Mouse (Mus musculus): ENCODE measurements around the gene Sfxn4. TPM values are rescaled to one million over a fixed set of nuclear protein-coding genes. Genes with fewer than 3 reads are reported as not detected.
A peak's percentile ranks its signal among the peaks of the same experiment; 100 is the strongest.
"Not testable (repeated sequence)": the region's sequence is repeated elsewhere in the genome, so short reads cannot be mapped to it uniquely, and the experiment has no call there.

The Sfxn4 gene
- polyA plus RNA-seq, 1 experiment from 2014 or later: 16.0 TPM

DNA sequence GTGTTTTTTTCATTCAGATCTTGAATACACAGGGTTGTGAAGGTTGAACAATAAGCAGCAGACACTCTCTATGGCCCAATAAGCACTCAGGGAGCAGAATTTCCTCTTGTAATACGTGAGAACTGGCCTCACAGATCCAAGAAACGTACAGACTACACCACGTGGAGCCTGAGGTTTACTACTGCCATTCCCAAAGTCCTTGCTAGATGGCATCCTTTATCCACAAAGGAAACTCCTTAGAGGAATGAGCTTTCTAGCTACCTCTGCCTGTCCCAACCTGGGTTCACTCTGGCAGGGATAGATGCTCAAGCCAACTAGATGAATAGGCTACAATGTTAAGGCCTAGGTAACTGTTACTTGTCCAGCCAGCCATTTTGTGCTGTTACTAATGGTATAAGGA lies 21.9 kb upstream of the Sfxn4 start:
- no peaks in the 10 kb centered on the region for H3K9me3 ChIP-seq
- no peaks in the 10 kb centered on the region for H3K36me3 ChIP-seq
- 8% methylated on average over 3 of the region's 3 CpGs for WGBS
- no peaks in the 10 kb centered on the region for H3K4me1 ChIP-seq (replicated peaks)
- DNase-seq (ENCODE audit: low spot score): no peak
- H3K27me3 ChIP-seq (ENCODE audit: insufficient read depth, poor library complexity, severe bottlenecking): no peaks in the 10 kb centered on the region
- no peak overlapping the region for H3K4me3 ChIP-seq
- no peak overlapping the region for H3K27ac ChIP-seq

DNA sequence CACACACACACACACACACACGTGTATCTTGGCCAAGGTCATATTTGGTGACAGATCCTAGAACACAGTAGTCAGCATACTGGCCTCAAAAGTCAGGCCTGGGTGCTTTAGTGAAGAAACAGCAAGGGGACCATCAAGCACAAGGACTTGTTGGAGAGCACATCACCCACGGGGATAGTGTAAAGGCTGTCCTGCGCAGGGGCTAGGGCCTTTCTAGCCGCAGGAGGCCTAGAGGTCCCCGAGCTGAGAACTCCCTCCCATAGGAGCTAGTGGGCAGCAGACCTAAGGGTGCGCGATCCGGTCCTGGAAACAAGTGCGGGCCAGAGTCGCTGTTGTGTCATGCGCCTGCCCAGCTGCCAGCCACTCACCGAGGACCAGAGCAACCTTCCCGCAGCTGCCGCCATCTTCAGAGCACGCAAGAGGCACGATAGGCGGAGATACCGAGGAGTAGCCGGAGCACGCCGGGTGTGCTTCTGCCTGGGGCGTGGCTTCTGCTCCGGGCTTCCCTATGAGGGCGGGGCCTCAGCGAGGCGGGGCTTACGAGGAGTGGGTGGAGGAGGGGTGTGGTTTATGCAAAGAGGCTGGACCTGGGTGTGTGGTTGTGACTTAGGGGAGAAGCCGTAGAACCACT lies 12.9 kb upstream of the Sfxn4 start, which contains the start of gene Prdx3:
TSS of gene Prdx3 (minus strand) at position 493 of the 631 bp plus-strand sequence.
- Histone ChIP-seq H3K9me3 (no peaks in the 10 kb centered on the region), H3K4me1 (replicated peaks) (peaks cover 13% of the 10 kb centered on the region), H3K27me3 (ENCODE audit: insufficient read depth, poor library complexity, severe bottlenecking) (no peaks in the 10 kb centered on the region), H3K4me3 (peak within 1 kb of the TSS; percentile 81), H3K36me3 (peaks cover 22% of the 10 kb centered on the region), H3K27ac (peak within 1 kb of the TSS; percentile 91)
- WGBS: under 1% methylated on average over 28 of the region's 28 CpGs
- DNase-seq (ENCODE audit: low spot score): peak; percentile 96

DNA sequence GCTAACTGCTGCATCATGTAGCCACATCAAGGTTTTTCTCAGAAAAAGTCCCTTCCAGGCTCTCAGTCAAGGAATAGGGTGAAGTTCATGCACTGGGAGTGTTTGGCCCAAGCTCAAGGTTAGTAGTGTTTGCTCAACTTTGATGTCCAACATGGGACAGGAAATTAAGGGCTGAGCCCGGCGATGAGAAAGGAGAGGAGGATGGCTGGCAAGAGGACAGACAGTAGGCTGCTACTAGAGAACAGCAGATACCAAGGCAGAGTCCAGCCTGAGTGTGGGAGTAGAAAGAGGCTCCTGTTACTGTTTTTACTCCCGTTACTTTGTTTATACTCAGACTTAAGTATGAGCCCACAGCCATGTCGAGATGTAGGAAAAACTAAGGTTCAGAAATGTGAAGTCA lies 12.2 kb upstream of the Sfxn4 start:
- peak overlapping the region; percentile 81 for H3K4me3 ChIP-seq
- DNase-seq (ENCODE audit: low spot score): no peak
- WGBS: 39% methylated on average over 4 of the region's 4 CpGs
- H3K9me3 ChIP-seq: no peaks in the 10 kb centered on the region
- H3K27me3 ChIP-seq (ENCODE audit: insufficient read depth, poor library complexity, severe bottlenecking): no peaks in the 10 kb centered on the region
- H3K36me3 ChIP-seq: peaks cover 28% of the 10 kb centered on the region
- peak overlapping the region; percentile 91 for H3K27ac ChIP-seq
- peaks cover 13% of the 10 kb centered on the region for H3K4me1 ChIP-seq (replicated peaks)

DNA sequence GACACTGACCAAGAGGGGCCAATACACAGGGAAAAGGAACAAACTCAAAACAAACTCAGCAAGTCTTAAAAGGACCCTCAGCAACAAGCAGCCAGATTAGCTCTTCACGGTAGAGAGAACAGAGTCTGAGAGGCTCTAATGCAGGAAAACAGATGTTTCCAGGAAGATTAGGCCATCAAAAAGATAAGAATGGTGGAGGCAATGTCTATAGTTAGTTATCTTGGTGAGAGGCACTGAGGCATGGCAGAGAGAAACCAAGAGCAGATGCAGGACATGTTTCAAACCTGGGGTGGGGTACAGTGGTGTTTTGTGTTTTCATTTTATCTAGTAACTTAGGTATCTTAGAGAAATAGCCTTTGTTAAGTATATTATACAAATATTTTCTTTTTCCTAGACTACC lies 11.0 kb upstream of the Sfxn4 start:
- Histone ChIP-seq H3K4me3 (no peak overlapping the region), H3K9me3 (no peaks in the 10 kb centered on the region), H3K27ac (no peak overlapping the region), H3K36me3 (peaks cover 37% of the 10 kb centered on the region), H3K27me3 (ENCODE audit: insufficient read depth, poor library complexity, severe bottlenecking) (no peaks in the 10 kb centered on the region), H3K4me1 (replicated peaks) (peaks cover 13% of the 10 kb centered on the region)
- DNase-seq (ENCODE audit: low spot score): no peak
- 68% methylated on average over 1 of the region's 1 CpGs for WGBS

DNA sequence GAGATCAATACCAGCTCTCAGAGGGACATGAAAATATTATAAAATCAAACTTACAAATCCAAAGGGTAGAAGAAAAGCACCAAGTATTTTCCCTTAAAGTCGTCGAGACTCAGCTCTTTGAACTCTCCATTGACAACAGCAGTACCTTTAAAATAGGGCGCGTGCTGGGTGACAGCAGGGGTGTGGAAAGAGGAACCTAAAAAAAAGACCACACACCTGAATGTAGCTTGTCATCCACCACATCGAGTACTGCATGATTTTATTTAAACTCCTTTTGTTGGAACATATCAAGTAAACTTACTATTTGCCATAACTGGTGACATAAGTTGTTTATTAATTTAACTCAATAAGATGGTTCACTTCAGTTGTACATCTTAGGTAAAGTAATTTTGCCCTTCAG lies 10.1 kb upstream of the Sfxn4 start:
- Histone ChIP-seq H3K36me3 (peaks cover 46% of the 10 kb centered on the region), H3K27me3 (ENCODE audit: insufficient read depth, poor library complexity, severe bottlenecking) (no peaks in the 10 kb centered on the region), H3K27ac (no peak overlapping the region), H3K9me3 (no peaks in the 10 kb centered on the region), H3K4me1 (replicated peaks) (peaks cover 13% of the 10 kb centered on the region), H3K4me3 (no peak overlapping the region)
- 92% methylated on average over 5 of the region's 5 CpGs for WGBS
- DNase-seq (ENCODE audit: low spot score): no peak

GRCm38 (mm10) chr19:60870489-60870888 lies 9.2 kb upstream of the Sfxn4 start:
- H3K27me3 ChIP-seq (ENCODE audit: insufficient read depth, poor library complexity, severe bottlenecking): no peaks in the 10 kb centered on the region
- H3K27ac ChIP-seq: no peak overlapping the region
- H3K36me3 ChIP-seq: peaks cover 48% of the 10 kb centered on the region
- H3K4me3 ChIP-seq: no peak overlapping the region
- H3K9me3 ChIP-seq: no peaks in the 10 kb centered on the region
- H3K4me1 ChIP-seq (replicated peaks): peaks cover 13% of the 10 kb centered on the region
- WGBS: 83% methylated on average over 1 of the region's 1 CpGs
- DNase-seq (ENCODE audit: low spot score): no peak

DNA sequence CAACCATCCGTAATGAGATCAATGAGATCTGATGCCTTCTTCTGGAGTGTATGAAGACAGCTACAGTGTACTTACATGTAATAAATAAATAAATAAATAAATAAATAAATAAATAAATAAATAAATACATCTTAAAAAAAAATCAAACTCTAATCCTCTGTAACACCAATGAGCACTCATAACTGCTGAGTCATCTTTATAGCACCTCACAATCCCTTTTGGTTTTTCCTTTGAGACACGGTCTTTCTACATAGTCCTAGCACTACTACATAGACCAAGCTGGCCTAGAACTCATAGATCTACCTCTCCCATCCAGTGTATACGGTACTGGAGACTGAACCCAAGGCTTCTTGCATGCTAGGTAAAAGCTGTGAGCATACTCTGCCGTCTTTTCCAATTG lies 4.9 kb upstream of the Sfxn4 start:
- WGBS: 96% methylated on average over 4 of the region's 4 CpGs
- H3K27me3 ChIP-seq (ENCODE audit: insufficient read depth, poor library complexity, severe bottlenecking); H3K27ac ChIP-seq; H3K4me1 ChIP-seq (replicated peaks); H3K4me3 ChIP-seq; H3K9me3 ChIP-seq; DNase-seq (ENCODE audit: low spot score): not testable (repeated sequence)
- peaks cover 63% of the 10 kb centered on the region for H3K36me3 ChIP-seq

DNA sequence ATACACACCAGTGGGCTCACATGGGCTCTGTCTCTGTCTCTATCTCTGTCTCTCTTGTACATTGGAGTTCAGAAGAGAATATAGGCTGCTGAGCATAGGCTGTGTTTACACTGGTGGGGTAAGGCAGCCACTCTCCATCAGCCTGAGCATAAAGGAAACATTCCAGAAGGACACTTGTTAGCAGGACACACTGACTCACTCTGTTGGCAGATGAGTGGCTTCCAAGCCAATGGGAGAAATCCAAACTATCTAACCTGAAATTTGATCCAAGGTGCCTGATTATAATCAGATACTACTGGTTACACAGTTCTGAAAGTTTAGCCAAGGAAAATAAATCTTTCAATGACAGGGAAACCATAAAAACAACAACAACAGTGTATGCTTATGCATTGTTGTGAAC lies 15.5 kb downstream of the Sfxn4 start:
- DNase-seq (ENCODE audit: low spot score): no peak
- Histone ChIP-seq H3K4me3 (no peak overlapping the region), H3K27ac (no peak overlapping the region), H3K9me3 (no peaks in the 10 kb centered on the region), H3K4me1 (replicated peaks) (no peaks in the 10 kb centered on the region), H3K36me3 (peaks cover 41% of the 10 kb centered on the region), H3K27me3 (ENCODE audit: insufficient read depth, poor library complexity, severe bottlenecking) (no peaks in the 10 kb centered on the region)

DNA sequence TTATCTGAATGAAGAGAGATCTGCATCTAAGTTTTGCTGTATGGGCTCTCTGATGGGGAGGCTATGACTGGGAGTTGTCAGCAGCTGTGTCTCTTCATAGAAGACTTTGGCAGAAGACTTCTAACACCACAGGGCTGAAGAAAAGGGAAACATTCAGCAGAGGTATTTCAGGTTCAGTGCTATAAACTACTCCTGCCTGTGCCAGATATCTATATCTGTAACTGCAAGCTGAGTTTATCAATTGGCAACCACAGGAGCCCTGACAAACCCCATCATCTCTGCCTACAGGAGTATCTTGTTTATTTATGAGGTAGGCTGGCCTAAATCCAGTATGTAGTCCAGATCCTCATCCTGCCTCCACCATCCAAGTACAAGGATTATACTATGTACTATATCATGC lies 18.0 kb downstream of the Sfxn4 start:
- Histone ChIP-seq H3K4me3 (no peak overlapping the region), H3K27ac (no peak overlapping the region), H3K36me3 (peaks cover 50% of the 10 kb centered on the region), H3K9me3 (no peaks in the 10 kb centered on the region), H3K27me3 (ENCODE audit: insufficient read depth, poor library complexity, severe bottlenecking) (no peaks in the 10 kb centered on the region), H3K4me1 (replicated peaks) (no peaks in the 10 kb centered on the region)
- no peak for DNase-seq (ENCODE audit: low spot score)

DNA sequence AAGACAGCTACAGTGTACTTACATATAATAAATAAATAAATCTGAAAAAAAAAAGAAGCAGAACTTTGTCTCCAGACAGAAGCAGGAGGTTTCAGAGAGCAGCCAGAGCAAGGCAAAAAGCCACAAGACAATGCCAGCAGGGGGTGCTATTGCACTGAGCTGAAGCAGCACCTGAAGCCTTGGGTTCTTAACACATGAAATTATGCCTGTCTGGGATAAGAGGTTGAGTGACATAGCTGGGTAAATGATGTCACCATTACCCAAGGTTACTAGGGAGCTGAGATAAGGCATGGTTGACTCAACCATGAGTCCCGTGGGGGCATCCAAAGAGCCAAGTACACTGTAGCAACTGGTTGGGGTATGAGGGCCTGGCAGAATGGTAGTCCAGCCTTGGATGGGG lies 23.5 kb downstream of the Sfxn4 start:
- WGBS: 82% methylated on average over 1 of the region's 1 CpGs
- H3K27ac ChIP-seq: no peak overlapping the region
- no peaks in the 10 kb centered on the region for H3K9me3 ChIP-seq
- no peaks in the 10 kb centered on the region for H3K27me3 ChIP-seq (ENCODE audit: insufficient read depth, poor library complexity, severe bottlenecking)
- H3K4me3 ChIP-seq: no peak overlapping the region
- peak; percentile 68 for DNase-seq (ENCODE audit: low spot score)
- peaks cover 89% of the 10 kb centered on the region for H3K36me3 ChIP-seq
- no peaks in the 10 kb centered on the region for H3K4me1 ChIP-seq (replicated peaks)

DNA sequence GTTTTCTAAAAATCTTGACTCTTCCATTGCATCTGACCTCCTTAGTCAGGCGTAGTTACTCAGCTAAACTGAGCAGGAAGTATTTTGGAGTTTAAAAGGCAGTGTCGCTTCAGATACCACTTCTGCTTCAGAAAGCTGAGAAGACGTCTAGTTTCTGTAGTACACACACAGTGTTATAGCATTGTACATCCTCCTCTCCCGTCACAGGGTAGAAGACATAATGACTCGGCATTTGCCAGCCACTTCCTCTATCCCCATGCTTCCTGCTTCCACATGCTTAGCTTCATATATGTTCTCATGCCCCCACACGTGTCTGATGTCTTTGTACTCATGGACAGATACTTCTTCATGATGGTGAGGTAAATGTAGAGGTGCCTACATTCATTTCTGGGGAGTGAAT lies 42.6 kb downstream of the Sfxn4 start:
- Histone ChIP-seq H3K4me3 (no peak overlapping the region), H3K36me3 (peaks cover 86% of the 10 kb centered on the region), H3K4me1 (replicated peaks) (no peaks in the 10 kb centered on the region), H3K27me3 (ENCODE audit: insufficient read depth, poor library complexity, severe bottlenecking) (no peaks in the 10 kb centered on the region), H3K27ac (no peak overlapping the region), H3K9me3 (no peaks in the 10 kb centered on the region)
- no peak for DNase-seq (ENCODE audit: low spot score)
- 92% methylated on average over 6 of the region's 6 CpGs for WGBS

GRCm38 (mm10) chr19:60813133-60813532 lies 48.1 kb downstream of the Sfxn4 start:
- DNase-seq (ENCODE audit: low spot score): no peak
- Histone ChIP-seq H3K4me1 (replicated peaks) (peaks cover 14% of the 10 kb centered on the region), H3K9me3 (no peaks in the 10 kb centered on the region), H3K4me3 (no peak overlapping the region), H3K27me3 (ENCODE audit: insufficient read depth, poor library complexity, severe bottlenecking) (no peaks in the 10 kb centered on the region), H3K27ac (no peak overlapping the region), H3K36me3 (peaks cover 33% of the 10 kb centered on the region)
- WGBS: 98% methylated on average over 6 of the region's 6 CpGs

GRCm38 (mm10) chr19:60812036-60812389 lies 49.3 kb downstream of the Sfxn4 start:
- H3K27me3 ChIP-seq (ENCODE audit: insufficient read depth, poor library complexity, severe bottlenecking): no peaks in the 10 kb centered on the region
- WGBS: 24% methylated on average over 10 of the region's 10 CpGs
- peaks cover 27% of the 10 kb centered on the region for H3K36me3 ChIP-seq
- H3K9me3 ChIP-seq: no peaks in the 10 kb centered on the region
- peak overlapping the region; percentile 93 for H3K27ac ChIP-seq
- peak overlapping the region; percentile 76 for H3K4me3 ChIP-seq
- DNase-seq (ENCODE audit: low spot score): no peak
- peaks cover 14% of the 10 kb centered on the region for H3K4me1 ChIP-seq (replicated peaks)
